Mouse (Mus musculus) thymus, postnatal 10 days (tissue): ENCODE measurements around the gene Entpd7.

Experiments used
- DNase-seq, 2 experiments: peaks; one replicate each; pipeline ENCODE4 v3.0.0; 2021; ENCODE audit warnings: low spot score in 2 of 2

The Entpd7 gene

GRCm38 (mm10) chr19:43770584-43770983 is 81.1 kb downstream of the Entpd7 start:
- no peak for DNase-seq

- DNase-seq: no peak
Measured at GRCm38 (mm10) chr19:43771499-43771969, 82.1 kb downstream of the Entpd7 start.

- no peak for DNase-seq
Measured at GRCm38 (mm10) chr19:43772311-43772710, 82.8 kb downstream of the Entpd7 start.

GRCm38 (mm10) chr19:43775433-43775832 is 86.0 kb downstream of the Entpd7 start:
- no peak for DNase-seq

GRCm38 (mm10) chr19:43776561-43776960 is 87.1 kb downstream of the Entpd7 start:
- DNase-seq: no peak

- no peak for DNase-seq
Measured at GRCm38 (mm10) chr19:43777308-43777707, 87.8 kb downstream of the Entpd7 start.

- DNase-seq: no peak
Measured at GRCm38 (mm10) chr19:43780391-43780790, 90.9 kb downstream of the Entpd7 start.

GRCm38 (mm10) chr19:43781980-43782379 is 92.5 kb downstream of the Entpd7 start, which contains the start of gene Abcc2:
Abcc2 (plus strand) TSS chr19:43782192.
- DNase-seq: no peak
